Mouse (Mus musculus) ES-E14 (cell line): ENCODE measurements at regions not wholly inside any gene's neighbourhood (a gene's known extent, or its start where the extent isn't known, plus 50 kb on each side); places are given as distances from the start of the nearest gene placed in this dataset.

Experiments used
- CHD2 ChIP-seq: IDR thresholded peaks from 2 replicates; pipeline ENCODE4 v1.6.1; 2014; ENCODE audit warnings: mild to moderate bottlenecking, low read depth, low read length, inconsistent platforms
- HCFC1 ChIP-seq: IDR thresholded peaks from 2 replicates; pipeline ENCODE4 v1.6.1; 2012; ENCODE audit warnings: low read length, inconsistent platforms, borderline replicate concordance; ENCODE audit not compliant: insufficient read depth

- no peak for TF ChIP-seq CHD2
- TF ChIP-seq HCFC1: no peak
These were observed 256.8 kb upstream of the Atp10a start for GRCm38 (mm10) chr7:58399145-58399604.
